Mouse (Mus musculus): Measurements from ENCODE around the gene Abca14. TPM values are rescaled to one million over a fixed set of nuclear protein-coding genes. Genes with fewer than 3 reads are reported as not detected.
"Not testable (repeated sequence)": the region's sequence is repeated elsewhere in the genome, so short reads cannot be mapped to it uniquely, and the experiment has no call there.

The Abca14 gene
- polyA plus RNA-seq, 1 experiment from 2014 or later = not detected

DNA sequence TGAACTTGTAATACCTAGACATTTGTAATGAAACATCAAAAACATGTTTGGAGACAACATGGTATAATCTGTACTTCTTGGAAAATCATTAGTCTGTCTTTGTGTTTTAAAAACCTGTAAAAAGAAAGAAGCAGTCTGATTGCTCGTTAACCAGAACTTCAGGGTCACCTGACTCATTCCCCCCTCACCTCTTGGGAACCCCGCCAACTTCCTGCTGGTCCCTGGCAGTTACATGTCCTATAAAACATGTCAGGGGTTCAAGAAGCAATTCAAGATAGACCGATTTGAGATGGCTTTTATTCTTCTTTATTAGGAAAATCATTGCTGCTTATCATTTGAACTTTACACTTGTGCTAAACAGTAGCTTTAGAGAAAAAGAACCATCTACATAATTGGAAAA lies 81.5 kb downstream of the Abca14 start:
- Histone ChIP-seq H3K4me2 (ENCODE audit: low read length) (no peak overlapping the region), H3K9ac (ENCODE audit: low read depth, low read length) (no peak overlapping the region), H3K27ac (ENCODE audit: low read length) (no peak overlapping the region), H3K9me3 (replicated peaks; ENCODE audit: control insufficient read depth, low read length, poor library complexity, severe bottlenecking) (no peaks in the 10 kb centered on the region), H3K27me3 (ENCODE audit: control insufficient read depth, insufficient read depth, low read depth, low read length) (no peaks in the 10 kb centered on the region), H3K36me3 (ENCODE audit: control insufficient read depth, insufficient read depth, low read length) (no peaks in the 10 kb centered on the region), H3K4me3 (ENCODE audit: low read depth, low read length) (no peak overlapping the region), H3K4me1 (ENCODE audit: control insufficient read depth, insufficient read depth, low read length) (no peaks in the 10 kb centered on the region)
- ATAC-seq = no peak
- 87% methylated on average over 3 of the region's 3 CpGs for WGBS

- no peaks in the 10 kb centered on the region for H3K9me3 ChIP-seq (replicated peaks; ENCODE audit: control insufficient read depth, low read length, poor library complexity, severe bottlenecking)
- no peak overlapping the region for H3K4me3 ChIP-seq (ENCODE audit: low read depth, low read length)
- no peaks in the 10 kb centered on the region for H3K27me3 ChIP-seq (ENCODE audit: control insufficient read depth, insufficient read depth, low read depth, low read length)
- H3K4me2 ChIP-seq (ENCODE audit: low read length) = no peak overlapping the region
- H3K36me3 ChIP-seq (ENCODE audit: control insufficient read depth, insufficient read depth, low read length) = no peaks in the 10 kb centered on the region
- ATAC-seq = no peak
- no peak overlapping the region for H3K9ac ChIP-seq (ENCODE audit: low read depth, low read length)
- H3K4me1 ChIP-seq (ENCODE audit: control insufficient read depth, insufficient read depth, low read length) = no peaks in the 10 kb centered on the region
- 86% methylated on average over 1 of the region's 1 CpGs for WGBS
- no peak overlapping the region for H3K27ac ChIP-seq (ENCODE audit: low read length)
Measured at GRCm38 (mm10) chr7:120316086-120316485, 112.3 kb downstream of the Abca14 start.

DNA sequence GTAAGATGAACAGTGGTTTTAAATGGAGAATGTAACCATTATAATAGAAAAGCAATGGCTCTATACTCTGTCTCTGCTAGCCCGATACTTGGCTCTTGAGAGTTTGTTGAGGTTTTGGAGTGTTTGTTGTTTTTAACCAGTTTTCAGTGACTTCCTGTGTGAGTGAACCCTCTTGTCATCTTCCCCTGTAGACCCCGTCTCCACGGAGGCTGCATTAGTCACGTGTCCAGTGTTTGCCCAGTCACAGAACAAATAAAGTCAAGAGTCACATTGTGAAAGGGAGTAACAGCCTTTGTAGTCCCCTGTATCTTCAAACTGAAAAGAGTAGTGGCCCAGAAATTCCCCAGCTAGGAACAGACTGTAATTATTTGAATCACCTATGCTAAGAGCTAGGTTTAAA lies 119.2 kb downstream of the Abca14 start:
- Histone ChIP-seq H3K9ac (ENCODE audit: low read depth, low read length) (no peak overlapping the region), H3K4me1 (ENCODE audit: control insufficient read depth, insufficient read depth, low read length) (peaks cover 2% of the 10 kb centered on the region; the same call in 1 of the 2 replicates), H3K36me3 (ENCODE audit: control insufficient read depth, insufficient read depth, low read length) (no peaks in the 10 kb centered on the region), H3K27ac (ENCODE audit: low read length) (no peak overlapping the region), H3K4me2 (ENCODE audit: low read length) (no peak overlapping the region), H3K4me3 (ENCODE audit: low read depth, low read length) (no peak overlapping the region), H3K27me3 (ENCODE audit: control insufficient read depth, insufficient read depth, low read depth, low read length) (no peaks in the 10 kb centered on the region), H3K9me3 (replicated peaks; ENCODE audit: control insufficient read depth, low read length, poor library complexity, severe bottlenecking) (no peaks in the 10 kb centered on the region)
- WGBS = 54% methylated on average over 4 of the region's 4 CpGs
- ATAC-seq = no peak

DNA sequence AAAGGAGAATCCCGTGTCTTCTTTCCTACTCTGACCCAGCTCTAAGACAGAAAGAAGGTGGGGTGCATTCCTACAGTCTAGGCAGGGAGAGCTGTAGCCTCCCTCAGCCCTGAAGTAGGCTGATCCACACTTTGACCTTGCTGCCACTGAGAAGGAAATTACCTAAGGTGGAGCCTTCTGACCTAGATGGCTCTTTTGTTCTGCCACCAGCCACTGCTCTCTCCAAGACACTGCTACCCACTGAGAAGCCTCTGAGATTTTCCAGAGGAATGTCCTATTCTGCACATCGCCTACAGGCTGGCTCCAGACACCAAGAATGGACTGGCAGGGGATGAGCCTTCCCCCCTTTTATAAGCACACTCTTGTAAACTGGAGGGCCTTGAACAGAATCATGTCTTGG lies 122.2 kb downstream of the Abca14 start:
- H3K9me3 ChIP-seq (replicated peaks; ENCODE audit: control insufficient read depth, low read length, poor library complexity, severe bottlenecking); ATAC-seq; H3K27me3 ChIP-seq (ENCODE audit: control insufficient read depth, insufficient read depth, low read depth, low read length); H3K36me3 ChIP-seq (ENCODE audit: control insufficient read depth, insufficient read depth, low read length); H3K4me1 ChIP-seq (ENCODE audit: control insufficient read depth, insufficient read depth, low read length); H3K4me2 ChIP-seq (ENCODE audit: low read length); H3K4me3 ChIP-seq (ENCODE audit: low read depth, low read length); H3K27ac ChIP-seq (ENCODE audit: low read length); H3K9ac ChIP-seq (ENCODE audit: low read depth, low read length): not testable (repeated sequence)
- 63% methylated on average over 2 of the region's 2 CpGs for WGBS

GRCm38 (mm10) chr7:120327220-120328073 lies 123.7 kb downstream of the Abca14 start:
- 15% methylated on average over 22 of the region's 22 CpGs for WGBS
- H3K9ac ChIP-seq (ENCODE audit: low read depth, low read length) = peak overlapping the region; percentile 46; the same call in 1 of the 2 replicates
- no peaks in the 10 kb centered on the region for H3K9me3 ChIP-seq (replicated peaks; ENCODE audit: control insufficient read depth, low read length, poor library complexity, severe bottlenecking)

GRCm38 (mm10) chr7:120328087-120328793 lies 124.5 kb downstream of the Abca14 start, which contains the start of gene Abca15:
Abca15 (plus strand) TSS chr7:120328670.
- 84% methylated on average over 22 of the region's 22 CpGs for WGBS
- peak within 1 kb of the TSS; percentile 28 for H3K4me3 ChIP-seq (ENCODE audit: low read depth, low read length)

More at GRCm38 (mm10) chr7:120327220-120328073, 123.7 kb downstream of the Abca14 start:
- Histone ChIP-seq H3K27ac (ENCODE audit: low read length) (no peak overlapping the region), H3K27me3 (ENCODE audit: control insufficient read depth, insufficient read depth, low read depth, low read length) (no peaks in the 10 kb centered on the region), H3K4me3 (ENCODE audit: low read depth, low read length) (peak overlapping the region; percentile 28), H3K4me2 (ENCODE audit: low read length) (peak overlapping the region; percentile 79), H3K36me3 (ENCODE audit: control insufficient read depth, insufficient read depth, low read length) (no peaks in the 10 kb centered on the region), H3K4me1 (ENCODE audit: control insufficient read depth, insufficient read depth, low read length) (peaks cover 2% of the 10 kb centered on the region; the same call in 1 of the 2 replicates)
- peak; percentile 71; the same call in 1 of the 2 replicates for ATAC-seq

DNA sequence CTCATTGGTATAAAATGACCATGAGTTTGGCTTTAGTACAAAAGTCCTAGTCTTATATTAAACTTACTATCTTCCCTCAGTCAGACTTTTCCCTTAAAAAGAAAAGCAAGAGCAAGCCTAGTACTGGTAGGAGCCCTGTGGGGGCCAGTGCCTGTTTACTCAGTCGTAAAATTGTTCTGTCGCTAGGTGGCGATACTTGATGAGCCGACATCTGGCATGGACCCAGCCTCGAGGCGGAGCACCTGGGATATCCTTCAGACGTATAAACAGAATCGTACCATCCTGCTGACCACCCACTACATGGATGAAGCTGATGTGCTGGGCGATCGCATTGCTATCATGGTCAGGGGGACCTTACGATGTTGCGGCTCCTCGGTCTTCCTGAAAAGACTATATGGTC lies 157.4 kb downstream of the Abca14 start:
- Histone ChIP-seq H3K9me3 (replicated peaks; ENCODE audit: control insufficient read depth, low read length, poor library complexity, severe bottlenecking) (no peaks in the 10 kb centered on the region), H3K36me3 (ENCODE audit: control insufficient read depth, insufficient read depth, low read length) (no peaks in the 10 kb centered on the region)
- WGBS = 34% methylated on average over 13 of the region's 13 CpGs

More at GRCm38 (mm10) chr7:120328087-120328793, 124.5 kb downstream of the Abca14 start, which contains the start of gene Abca15:
- no peaks in the 10 kb centered on the region for H3K36me3 ChIP-seq (ENCODE audit: control insufficient read depth, insufficient read depth, low read length)
- H3K27ac ChIP-seq (ENCODE audit: low read length) = no peak within 1 kb of the TSS
- no peaks in the 10 kb centered on the region for H3K27me3 ChIP-seq (ENCODE audit: control insufficient read depth, insufficient read depth, low read depth, low read length)
- H3K9me3 ChIP-seq (replicated peaks; ENCODE audit: control insufficient read depth, low read length, poor library complexity, severe bottlenecking) = no peaks in the 10 kb centered on the region
- peaks cover 2% of the 10 kb centered on the region; the same call in 1 of the 2 replicates for H3K4me1 ChIP-seq (ENCODE audit: control insufficient read depth, insufficient read depth, low read length)
- peak within 1 kb of the TSS; percentile 79 for H3K4me2 ChIP-seq (ENCODE audit: low read length)
- no peak within 1 kb of the TSS for H3K9ac ChIP-seq (ENCODE audit: low read depth, low read length)
- ATAC-seq = 0 out of 2 replicates have a peak, but pooled peaks have one; percentile 36

More for the DNA sequence above, 157.4 kb downstream of the Abca14 start:
- Histone ChIP-seq H3K4me3 (ENCODE audit: low read depth, low read length) (no peak overlapping the region), H3K27me3 (ENCODE audit: control insufficient read depth, insufficient read depth, low read depth, low read length) (no peaks in the 10 kb centered on the region), H3K9ac (ENCODE audit: low read depth, low read length) (no peak overlapping the region), H3K4me2 (ENCODE audit: low read length) (no peak overlapping the region), H3K4me1 (ENCODE audit: control insufficient read depth, insufficient read depth, low read length) (no peaks in the 10 kb centered on the region), H3K27ac (ENCODE audit: low read length) (no peak overlapping the region)
- ATAC-seq = no peak

All from midbrain, embryonic 16.5 days (tissue).